Mouse (Mus musculus) lung, postnatal 0 days (tissue): ENCODE measurements around the gene Crabp1. TPM values are rescaled to one million over a fixed set of nuclear protein-coding genes. Genes with fewer than 3 reads are reported as not detected.

Source experiments
- ATAC-seq: fragments of 200-750 bp; cut with Nextera tagmentation; 2 replicates; pipeline ENCODE4 v1.8.0; 2017; ENCODE audit warnings: moderate library complexity
- DNase-seq: peaks from one replicate; pipeline ENCODE4 v3.0.0-alpha.2; 2016; ENCODE audit warnings: low spot score
- H3K27ac ChIP-seq: fragments of 300-500 bp; sonication (generic); 2 replicates; pipeline ENCODE4 v1.5.1; 2014; ENCODE audit warnings: antibody characterized with exemption, mild to moderate bottlenecking, low read length, mixed read lengths
- H3K27me3 ChIP-seq: fragments of 300-500 bp; sonication (generic); replicated peaks from 2 replicates; pipeline ENCODE4 v1.6.1; 2014; ENCODE audit warnings: low read length, mixed read lengths; ENCODE audit not compliant: insufficient read depth
- H3K36me3 ChIP-seq: fragments of 300-500 bp; sonication (generic); 2 replicates; pipeline ENCODE4 v1.6.1; 2014; ENCODE audit warnings: low read length, mixed read lengths; ENCODE audit not compliant: insufficient read depth
- H3K4me1 ChIP-seq: fragments of 300-500 bp; sonication (generic); 2 replicates; pipeline ENCODE4 v1.6.1; 2014; ENCODE audit warnings: antibody characterized with exemption, low read depth, low read length, mixed read lengths; ENCODE audit not compliant: insufficient read depth
- H3K4me2 ChIP-seq: fragments of 300-500 bp; sonication (generic); replicated peaks from 2 replicates; pipeline ENCODE4 v1.6.1; 2014; ENCODE audit warnings: low read depth, mild to moderate bottlenecking, low read length, moderate library complexity, mixed read lengths
- H3K4me3 ChIP-seq: fragments of 300-500 bp; sonication (generic); 2 replicates; pipeline ENCODE4 v1.5.1; 2014; ENCODE audit warnings: low read depth, low read length
- H3K9ac ChIP-seq: fragments of 300-500 bp; sonication (generic); replicated peaks from 2 replicates; pipeline ENCODE4 v1.6.1; 2014; ENCODE audit warnings: low read depth, mild to moderate bottlenecking
- H3K9me3 ChIP-seq: fragments of 300-500 bp; sonication (generic); 2 replicates; pipeline ENCODE4 v1.6.1; 2016; ENCODE audit warnings: low read length, mixed read lengths
- CTCF ChIP-seq: IDR thresholded peaks from 2 replicates; pipeline ENCODE4 v1.5.1; 2016; ENCODE audit warnings: antibody characterized with exemption, mild to moderate bottlenecking
- EP300 ChIP-seq: IDR thresholded peaks from 2 replicates; pipeline ENCODE4 v1.6.1; 2016; ENCODE audit warnings: antibody characterized with exemption, mild to moderate bottlenecking, control low read depth
- WGBS: fragments of 180-500 bp; shearing (Covaris S2); extraction: QIAGEN DNeasy Blood & Tissue Kit; methylation state at CpG from one replicate; pipeline ENCODE4 v1.1.7; 2014; 5-methylcytosine and 5-hydroxymethylcytosine counted together
- polyA plus RNA-seq: library from polyadenylated mRNA; unstranded; fragments of >200 nt; fragmentation: Nextera tagmentation; extraction: Ambion mirVana; gene quantifications from 2 replicates; pipeline ENCODE4 v1.2.1, GENCODE M21; 2015

Crabp1 gene
- polyA plus RNA-seq, 1 experiment from 2014 or later: 2.6 TPM

- H3K36me3 ChIP-seq: no peaks in the 10 kb centered on the region
Measured at GRCm38 (mm10) chr9:54745740-54746370, 18.7 kb upstream of the Crabp1 start.

GRCm38 (mm10) chr9:54750215-54750981 is 14.2 kb upstream of the Crabp1 start:
- TF ChIP-seq EP300 (no peak), CTCF (no peak)

More at GRCm38 (mm10) chr9:54745740-54746370, 18.7 kb upstream of the Crabp1 start:
- H3K9ac ChIP-seq: no peak overlapping the region
- H3K4me2 ChIP-seq: no peak overlapping the region
- DNase-seq: no peak
- no peaks in the 10 kb centered on the region for H3K27me3 ChIP-seq
- WGBS: 52% methylated on average over 13 of the region's 13 CpGs
- TF ChIP-seq EP300: no peak
- TF ChIP-seq CTCF: no peak
- no peak for ATAC-seq
- H3K4me1 ChIP-seq: no peaks in the 10 kb centered on the region
- no peaks in the 10 kb centered on the region for H3K9me3 ChIP-seq
- no peak overlapping the region for H3K4me3 ChIP-seq
- no peak overlapping the region for H3K27ac ChIP-seq

GRCm38 (mm10) chr9:54751684-54752083 is 12.9 kb upstream of the Crabp1 start:
- ATAC-seq (no peak), DNase-seq (no peak)
- WGBS: 76% methylated on average over 2 of the region's 2 CpGs
- Histone ChIP-seq H3K4me1 (no peaks in the 10 kb centered on the region), H3K9me3 (no peaks in the 10 kb centered on the region), H3K4me3 (no peak overlapping the region), H3K27me3 (0 out of 2 replicates have a peak, but pooled peaks cover 2% of the 10 kb centered on the region), H3K27ac (no peak overlapping the region), H3K36me3 (no peaks in the 10 kb centered on the region), H3K9ac (no peak overlapping the region), H3K4me2 (no peak overlapping the region)
- TF ChIP-seq CTCF: no peak
- TF ChIP-seq EP300: no peak

More at GRCm38 (mm10) chr9:54750215-54750981, 14.2 kb upstream of the Crabp1 start:
- H3K4me3 ChIP-seq: no peak overlapping the region
- no peak overlapping the region for H3K27ac ChIP-seq
- WGBS: 73% methylated on average over 7 of the region's 7 CpGs
- DNase-seq: no peak
- H3K9me3 ChIP-seq: no peaks in the 10 kb centered on the region
- H3K36me3 ChIP-seq: no peaks in the 10 kb centered on the region
- ATAC-seq: no peak
- H3K9ac ChIP-seq: no peak overlapping the region
- H3K4me2 ChIP-seq: no peak overlapping the region
- 0 out of 2 replicates have a peak, but pooled peaks cover 2% of the 10 kb centered on the region for H3K27me3 ChIP-seq
- H3K4me1 ChIP-seq: no peaks in the 10 kb centered on the region

- WGBS: 24% methylated on average over 21 of the region's 21 CpGs
- no peaks in the 10 kb centered on the region for H3K4me1 ChIP-seq
- TF ChIP-seq CTCF (no peak), EP300 (no peak)
- DNase-seq (no peak), ATAC-seq (no peak)
- no peak overlapping the region for H3K4me3 ChIP-seq
- H3K9me3 ChIP-seq: no peaks in the 10 kb centered on the region
- H3K27me3 ChIP-seq: 0 out of 2 replicates have a peak, but pooled peaks cover 2% of the 10 kb centered on the region
- no peak overlapping the region for H3K4me2 ChIP-seq
- H3K27ac ChIP-seq: no peak overlapping the region
- H3K9ac ChIP-seq: no peak overlapping the region
- no peaks in the 10 kb centered on the region for H3K36me3 ChIP-seq
Measured at GRCm38 (mm10) chr9:54752201-54752943, 12.2 kb upstream of the Crabp1 start.

- Histone ChIP-seq H3K9me3 (no peaks in the 10 kb centered on the region), H3K27me3 (0 out of 2 replicates have a peak, but pooled peaks cover 2% of the 10 kb centered on the region), H3K4me3 (no peak overlapping the region), H3K36me3 (no peaks in the 10 kb centered on the region), H3K9ac (no peak overlapping the region), H3K27ac (no peak overlapping the region), H3K4me2 (no peak overlapping the region), H3K4me1 (no peaks in the 10 kb centered on the region)
- DNase-seq: no peak
- TF ChIP-seq CTCF: no peak
- 40% methylated on average over 11 of the region's 11 CpGs for WGBS
- no peak for ATAC-seq
Measured at GRCm38 (mm10) chr9:54752944-54753295, 11.6 kb upstream of the Crabp1 start.

- H3K36me3 ChIP-seq: no peaks in the 10 kb centered on the region
- no peak overlapping the region for H3K27ac ChIP-seq
- peaks cover 10% of the 10 kb centered on the region for H3K27me3 ChIP-seq
- no peak overlapping the region for H3K4me3 ChIP-seq
- no peak for TF ChIP-seq EP300
- no peak for TF ChIP-seq CTCF
- no peak for ATAC-seq
- H3K4me1 ChIP-seq: 0 out of 2 replicates have a peak, but pooled peaks cover under 1% of the 10 kb centered on the region
- H3K4me2 ChIP-seq: no peak overlapping the region
- H3K9ac ChIP-seq: no peak overlapping the region
- WGBS: 19% methylated on average over 6 of the region's 6 CpGs
- no peak for DNase-seq
- no peaks in the 10 kb centered on the region for H3K9me3 ChIP-seq
Measured at GRCm38 (mm10) chr9:54759592-54759991, 5.0 kb upstream of the Crabp1 start.
